Mouse (Mus musculus): ENCODE measurements at regions not wholly inside any gene's neighbourhood (a gene's known extent, or its start where the extent isn't known, plus 50 kb on each side); places are given as distances from the start of the nearest gene placed in this dataset.

- Histone ChIP-seq H3K27ac (no peak overlapping the region), H3K4me3 (no peak overlapping the region), H3K9ac (ENCODE audit: low read depth, low read length) (no peak overlapping the region), H3K79me2 (replicated peaks; ENCODE audit: control insufficient read depth, insufficient read depth, low read length) (no peaks in the 10 kb centered on the region), H3K36me3 (ENCODE audit: control insufficient read depth, insufficient read depth, low read length) (no peaks in the 10 kb centered on the region), H3K4me1 (ENCODE audit: control insufficient read depth, insufficient read depth, low read length) (no peaks in the 10 kb centered on the region), H3K27me3 (ENCODE audit: control insufficient read depth, insufficient read depth, low read length) (no peaks in the 10 kb centered on the region)
- DNase-seq = no peak
- intact Hi-C loops (cut with DNase I) = no loop called here
- TF ChIP-seq CTCF (IDR thresholded peaks at IDR 0.05) (no peak), POLR2A (IDR thresholded peaks at IDR 0.05; ENCODE audit: insufficient read depth, low read depth, low read length) (no peak), EP300 (IDR thresholded peaks at IDR 0.05; ENCODE audit: insufficient read depth, low read depth, low read length) (no peak)
- WGBS = 90% methylated on average over 10 of the region's 10 CpGs
These were observed 56.4 kb upstream of the Pkdcc start for GRCm38 (mm10) chr17:83158652-83159051.

GRCm38 (mm10) chr17:83159634-83160033 lies 55.5 kb upstream of the Pkdcc start:
- H3K27me3 ChIP-seq (ENCODE audit: control insufficient read depth, insufficient read depth, low read length) = no peaks in the 10 kb centered on the region
- no peak overlapping the region for H3K4me3 ChIP-seq
- DNase-seq = no peak
- TF ChIP-seq POLR2A (IDR thresholded peaks at IDR 0.05; ENCODE audit: insufficient read depth, low read depth, low read length) (no peak), EP300 (IDR thresholded peaks at IDR 0.05; ENCODE audit: insufficient read depth, low read depth, low read length) (no peak)
- no peak overlapping the region for H3K9ac ChIP-seq (ENCODE audit: low read depth, low read length)
- no peaks in the 10 kb centered on the region for H3K79me2 ChIP-seq (replicated peaks; ENCODE audit: control insufficient read depth, insufficient read depth, low read length)
- H3K27ac ChIP-seq = no peak overlapping the region
- WGBS = 69% methylated on average over 4 of the region's 4 CpGs
- no peaks in the 10 kb centered on the region for H3K4me1 ChIP-seq (ENCODE audit: control insufficient read depth, insufficient read depth, low read length)
- no peaks in the 10 kb centered on the region for H3K36me3 ChIP-seq (ENCODE audit: control insufficient read depth, insufficient read depth, low read length)
- intact Hi-C loops (cut with DNase I) = no loop called here

- intact Hi-C loops (cut with DNase I) = no loop called here
- H3K79me2 ChIP-seq (replicated peaks; ENCODE audit: control insufficient read depth, insufficient read depth, low read length) = no peaks in the 10 kb centered on the region
- no peak overlapping the region for H3K9ac ChIP-seq (ENCODE audit: low read depth, low read length)
- no peak overlapping the region for H3K27ac ChIP-seq
- no peak overlapping the region for H3K4me3 ChIP-seq
- H3K4me1 ChIP-seq (ENCODE audit: control insufficient read depth, insufficient read depth, low read length) = no peaks in the 10 kb centered on the region
- TF ChIP-seq EP300 (IDR thresholded peaks at IDR 0.05; ENCODE audit: insufficient read depth, low read depth, low read length) (no peak), POLR2A (IDR thresholded peaks at IDR 0.05; ENCODE audit: insufficient read depth, low read depth, low read length) (no peak), CTCF (IDR thresholded peaks at IDR 0.05) (no peak)
- H3K27me3 ChIP-seq (ENCODE audit: control insufficient read depth, insufficient read depth, low read length) = no peaks in the 10 kb centered on the region
- DNase-seq = no peak
- 76% methylated on average over 4 of the region's 4 CpGs for WGBS
- H3K36me3 ChIP-seq (ENCODE audit: control insufficient read depth, insufficient read depth, low read length) = no peaks in the 10 kb centered on the region
These were observed 54.8 kb upstream of the Pkdcc start for GRCm38 (mm10) chr17:83160296-83160695.

GRCm38 (mm10) chr17:83161731-83162130 lies 53.4 kb upstream of the Pkdcc start:
- Histone ChIP-seq H3K9ac (ENCODE audit: low read depth, low read length) (no peak overlapping the region), H3K27ac (no peak overlapping the region), H3K36me3 (ENCODE audit: control insufficient read depth, insufficient read depth, low read length) (no peaks in the 10 kb centered on the region), H3K27me3 (ENCODE audit: control insufficient read depth, insufficient read depth, low read length) (no peaks in the 10 kb centered on the region), H3K4me1 (ENCODE audit: control insufficient read depth, insufficient read depth, low read length) (no peaks in the 10 kb centered on the region), H3K4me3 (no peak overlapping the region), H3K79me2 (replicated peaks; ENCODE audit: control insufficient read depth, insufficient read depth, low read length) (no peaks in the 10 kb centered on the region)
- intact Hi-C loops (cut with DNase I) = no loop called here
- no peak for DNase-seq
- WGBS = 73% methylated on average over 2 of the region's 2 CpGs
- no peak for TF ChIP-seq POLR2A (IDR thresholded peaks at IDR 0.05; ENCODE audit: insufficient read depth, low read depth, low read length)
- no peak for TF ChIP-seq EP300 (IDR thresholded peaks at IDR 0.05; ENCODE audit: insufficient read depth, low read depth, low read length)
- no peak for TF ChIP-seq CTCF (IDR thresholded peaks at IDR 0.05)

GRCm38 (mm10) chr17:83163952-83164560 lies 51.0 kb upstream of the Pkdcc start:
- H3K9ac ChIP-seq (ENCODE audit: low read depth, low read length) = no peak overlapping the region
- no peak overlapping the region for H3K4me3 ChIP-seq
- no peaks in the 10 kb centered on the region for H3K27me3 ChIP-seq (ENCODE audit: control insufficient read depth, insufficient read depth, low read length)
- WGBS = 65% methylated on average over 9 of the region's 9 CpGs
- no peak overlapping the region for H3K27ac ChIP-seq
- no peak for DNase-seq
- intact Hi-C loops (cut with DNase I) = no loop called here
- no peaks in the 10 kb centered on the region for H3K4me1 ChIP-seq (ENCODE audit: control insufficient read depth, insufficient read depth, low read length)
- H3K36me3 ChIP-seq (ENCODE audit: control insufficient read depth, insufficient read depth, low read length) = no peaks in the 10 kb centered on the region
- TF ChIP-seq EP300 (IDR thresholded peaks at IDR 0.05; ENCODE audit: insufficient read depth, low read depth, low read length) (no peak), POLR2A (IDR thresholded peaks at IDR 0.05; ENCODE audit: insufficient read depth, low read depth, low read length) (no peak), CTCF (IDR thresholded peaks at IDR 0.05) (no peak)
- no peaks in the 10 kb centered on the region for H3K79me2 ChIP-seq (replicated peaks; ENCODE audit: control insufficient read depth, insufficient read depth, low read length)

GRCm38 (mm10) chr17:83164728-83165127 lies 50.4 kb upstream of the Pkdcc start:
- no peak overlapping the region for H3K9ac ChIP-seq (ENCODE audit: low read depth, low read length)
- intact Hi-C loops (cut with DNase I) = no loop called here
- TF ChIP-seq CTCF (IDR thresholded peaks at IDR 0.05) = no peak
- TF ChIP-seq EP300 (IDR thresholded peaks at IDR 0.05; ENCODE audit: insufficient read depth, low read depth, low read length) = no peak
- TF ChIP-seq POLR2A (IDR thresholded peaks at IDR 0.05; ENCODE audit: insufficient read depth, low read depth, low read length) = no peak
- no peaks in the 10 kb centered on the region for H3K4me1 ChIP-seq (ENCODE audit: control insufficient read depth, insufficient read depth, low read length)
- H3K79me2 ChIP-seq (replicated peaks; ENCODE audit: control insufficient read depth, insufficient read depth, low read length) = no peaks in the 10 kb centered on the region
- DNase-seq = no peak
- H3K36me3 ChIP-seq (ENCODE audit: control insufficient read depth, insufficient read depth, low read length) = no peaks in the 10 kb centered on the region
- H3K27me3 ChIP-seq (ENCODE audit: control insufficient read depth, insufficient read depth, low read length) = no peaks in the 10 kb centered on the region
- H3K27ac ChIP-seq = no peak overlapping the region
- no peak overlapping the region for H3K4me3 ChIP-seq
- WGBS = 59% methylated on average over 4 of the region's 4 CpGs
